Mouse (Mus musculus) E14TG2a.4 (cell line): ENCODE results near the gene Gm9639.
"Not testable (repeated sequence)": the region's sequence is repeated elsewhere in the genome, so short reads cannot be mapped to it uniquely, and the experiment has no call there.

Experiments used
- H3K27me3 ChIP-seq: 2 replicates; pipeline ENCODE4 v1.6.1; 2014; ENCODE audit warnings: low read length, control low read depth; ENCODE audit not compliant: insufficient read depth
- H3K36me3 ChIP-seq: 2 replicates; pipeline ENCODE4 v1.6.1; 2014; ENCODE audit warnings: low read length, control low read depth; ENCODE audit not compliant: insufficient read depth
- H3K4me1 ChIP-seq: replicated peaks from 2 replicates; pipeline ENCODE4 v1.6.1; 2014; ENCODE audit warnings: low read depth, low read length, control low read depth
- H3K4me3 ChIP-seq: replicated peaks from 2 replicates; pipeline ENCODE4 v1.5.1; 2014; ENCODE audit warnings: mild to moderate bottlenecking, low read length
- H3K9me3 ChIP-seq: 2 replicates; pipeline ENCODE4 v1.6.1; 2014; ENCODE audit warnings: low read length, control low read depth
- CTCF ChIP-seq: conservative IDR thresholded peaks from 2 replicates; pipeline ENCODE4 v1.5.1; 2014; ENCODE audit warnings: low read length
- NANOG ChIP-seq: IDR thresholded peaks from 2 replicates; pipeline ENCODE4 v1.6.1; 2014; ENCODE audit warnings: borderline replicate concordance, low read length, mixed read lengths
- POU5F1 ChIP-seq: IDR thresholded peaks from 2 replicates; pipeline ENCODE4 v1.6.1; 2014; ENCODE audit warnings: low read length, borderline replicate concordance

The Gm9639 gene

DNA sequence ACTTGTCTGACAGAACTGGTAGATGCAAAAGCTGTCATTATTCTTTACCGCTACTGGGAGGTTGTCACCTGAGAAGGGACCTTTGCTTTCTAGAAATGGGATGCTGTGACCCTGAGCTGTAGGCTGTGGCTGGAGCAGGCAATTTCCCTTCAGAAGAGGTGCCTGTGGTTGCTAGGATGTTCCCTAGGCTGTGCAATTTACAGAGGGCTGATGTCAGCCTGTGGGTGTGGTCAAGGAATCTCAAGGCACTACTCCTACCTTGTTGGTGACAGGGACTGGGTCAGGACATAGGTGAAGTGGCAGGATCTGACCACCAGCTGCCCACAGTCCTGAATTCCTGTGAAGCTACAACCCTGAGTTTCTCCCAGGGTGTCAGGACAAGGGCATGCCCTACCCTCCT, 25.1 kb downstream of the Gm9639 start:
- Histone ChIP-seq H3K4me1 (no peaks in the 10 kb centered on the region), H3K4me3 (no peak overlapping the region), H3K36me3 (no peaks in the 10 kb centered on the region), H3K9me3 (no peaks in the 10 kb centered on the region), H3K27me3 (no peaks in the 10 kb centered on the region)
- TF ChIP-seq CTCF = no peak
- no peak for TF ChIP-seq NANOG
- no peak for TF ChIP-seq POU5F1

DNA sequence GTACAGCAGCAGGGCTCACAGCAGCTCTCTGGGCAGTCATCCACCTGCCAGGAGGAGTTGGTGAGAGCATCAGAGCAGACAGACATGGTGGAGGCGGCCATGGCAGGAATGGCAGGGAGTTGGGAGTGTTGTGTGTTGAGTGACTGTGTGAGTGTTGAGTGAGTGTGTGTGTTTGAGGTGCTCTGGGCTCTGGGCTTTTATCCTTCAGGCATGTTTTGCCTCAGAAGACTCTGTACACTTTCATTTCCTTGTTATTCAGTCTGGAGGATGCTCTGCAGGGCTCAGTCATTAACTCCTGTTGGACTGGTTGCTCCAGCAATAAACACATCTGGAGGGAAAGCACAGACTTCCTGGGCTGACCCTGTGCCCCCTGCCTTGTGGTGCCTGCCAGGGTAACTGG, 35.3 kb downstream of the Gm9639 start, which contains the start of gene Gm3233:
TSS of gene Gm3233 (minus strand) at position 101 of the 400 bp plus-strand sequence.
- H3K36me3 ChIP-seq, H3K4me3 ChIP-seq, H3K27me3 ChIP-seq, H3K4me1 ChIP-seq, H3K9me3 ChIP-seq: not testable (repeated sequence)

DNA sequence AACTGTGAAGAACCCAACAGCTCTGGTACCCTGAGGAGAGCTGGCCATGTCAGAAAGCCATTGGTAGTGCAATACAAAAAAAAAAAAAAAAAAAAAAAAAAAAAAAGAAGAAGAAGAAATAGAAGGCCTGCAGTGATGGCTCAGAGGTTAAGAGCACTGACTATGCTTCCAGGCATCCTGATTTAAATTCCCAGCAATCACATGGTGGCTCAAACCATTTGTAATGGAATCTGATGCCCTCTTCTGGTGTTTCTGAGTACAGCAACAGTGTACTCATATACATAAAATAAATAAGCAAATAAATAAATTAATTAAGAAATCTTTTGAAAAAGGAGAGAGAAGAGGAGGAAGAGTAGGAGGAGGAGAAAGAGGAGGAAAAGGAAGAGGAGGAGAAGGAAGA, 41.4 kb downstream of the Gm9639 start:
- peak; percentile 44 for TF ChIP-seq CTCF
- no peak for TF ChIP-seq POU5F1
- Histone ChIP-seq H3K4me1 (no peaks in the 10 kb centered on the region; the same call in 1 of the 2 replicates), H3K4me3 (no peak overlapping the region), H3K27me3 (no peaks in the 10 kb centered on the region), H3K36me3 (no peaks in the 10 kb centered on the region), H3K9me3 (peaks cover 7% of the 10 kb centered on the region; the same call in 1 of the 2 replicates)

DNA sequence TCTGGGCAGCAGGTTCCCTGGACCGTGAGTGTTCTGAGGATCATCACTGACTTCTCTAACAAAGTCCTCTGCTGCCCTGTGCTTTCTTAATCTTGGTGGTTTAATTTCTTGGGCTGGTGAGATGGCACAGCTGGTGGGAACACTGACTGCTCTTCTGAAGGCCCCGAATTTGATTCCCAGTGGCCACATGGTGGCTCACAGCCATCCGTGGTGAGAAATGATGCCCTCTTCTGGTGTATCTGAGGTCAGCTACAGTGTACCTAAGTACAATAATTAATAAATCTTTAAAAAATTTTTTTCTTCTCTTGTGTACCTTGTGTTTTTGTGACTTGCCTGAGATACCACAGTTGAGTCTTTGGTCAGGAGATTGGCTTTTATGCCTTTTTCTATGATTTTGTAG, 42.6 kb downstream of the Gm9639 start:
- not testable (repeated sequence) for H3K4me3 ChIP-seq, H3K4me1 ChIP-seq, H3K27me3 ChIP-seq, H3K36me3 ChIP-seq, H3K9me3 ChIP-seq

DNA sequence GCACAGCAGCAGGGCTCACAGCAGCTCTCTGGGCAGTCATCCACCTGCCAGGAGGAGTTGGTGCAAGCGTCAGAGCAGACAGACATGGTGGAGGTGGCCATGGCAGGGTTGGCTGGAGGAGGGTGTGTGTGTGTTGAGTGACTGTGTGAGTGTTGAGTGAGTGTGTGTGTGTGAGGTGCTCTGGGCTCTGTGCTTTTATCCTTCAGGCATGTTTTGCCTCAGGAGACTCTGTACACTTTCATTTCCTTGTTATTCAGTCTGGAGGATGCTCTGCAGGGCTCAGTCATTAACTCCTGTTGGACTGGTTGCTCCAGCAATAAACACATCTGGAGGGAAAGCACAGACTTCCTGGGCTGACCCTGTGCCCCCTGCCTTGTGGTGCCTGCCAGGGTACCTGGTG, 43.6 kb downstream of the Gm9639 start, which contains the start of gene Gm9736:
TSS of gene Gm9736 (minus strand) at position 101 of the 400 bp plus-strand sequence.
- H3K4me1 ChIP-seq, H3K36me3 ChIP-seq, H3K9me3 ChIP-seq, H3K27me3 ChIP-seq, H3K4me3 ChIP-seq: not testable (repeated sequence)

DNA sequence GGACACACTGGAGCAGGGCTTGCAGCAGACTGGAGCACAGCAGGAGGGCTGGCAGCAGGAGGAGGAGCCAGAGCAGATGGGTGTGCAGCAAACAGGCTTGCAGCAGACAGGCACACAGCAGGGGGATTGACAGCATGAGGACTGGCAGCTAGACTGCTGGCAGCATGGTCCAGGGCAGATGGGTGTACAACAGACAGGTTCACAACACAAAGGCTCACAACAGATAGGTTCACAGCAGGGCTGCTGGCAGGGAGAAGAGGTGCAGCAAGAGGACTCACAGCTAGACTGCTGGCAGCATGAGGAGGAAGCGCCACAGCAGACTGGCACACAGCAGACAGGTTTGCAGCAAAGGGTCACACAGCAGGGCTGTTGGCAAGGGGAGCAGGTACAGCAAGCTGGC, 44.2 kb downstream of the Gm9639 start:
- H3K27me3 ChIP-seq, H3K9me3 ChIP-seq, H3K36me3 ChIP-seq, H3K4me1 ChIP-seq, H3K4me3 ChIP-seq: not testable (repeated sequence)
